Mouse (Mus musculus): ENCODE data around the gene Apobec1.

- TF ChIP-seq CTCF (IDR thresholded peaks at IDR 0.05; ENCODE audit: borderline replicate concordance, insufficient read depth, low read depth, low read length): no peak
- TF ChIP-seq POLR2A (IDR thresholded peaks at IDR 0.05; ENCODE audit: borderline replicate concordance, insufficient read depth, low read length): no peak
Measured at GRCm38 (mm10) chr6:122569762-122570161, 32.5 kb downstream of the Apobec1 start.

Measured in cerebellum, adult 2 months (tissue).